Comparison of ENCODE assay signal across 8 mouse cellular contexts in the genomic region with DNA sequence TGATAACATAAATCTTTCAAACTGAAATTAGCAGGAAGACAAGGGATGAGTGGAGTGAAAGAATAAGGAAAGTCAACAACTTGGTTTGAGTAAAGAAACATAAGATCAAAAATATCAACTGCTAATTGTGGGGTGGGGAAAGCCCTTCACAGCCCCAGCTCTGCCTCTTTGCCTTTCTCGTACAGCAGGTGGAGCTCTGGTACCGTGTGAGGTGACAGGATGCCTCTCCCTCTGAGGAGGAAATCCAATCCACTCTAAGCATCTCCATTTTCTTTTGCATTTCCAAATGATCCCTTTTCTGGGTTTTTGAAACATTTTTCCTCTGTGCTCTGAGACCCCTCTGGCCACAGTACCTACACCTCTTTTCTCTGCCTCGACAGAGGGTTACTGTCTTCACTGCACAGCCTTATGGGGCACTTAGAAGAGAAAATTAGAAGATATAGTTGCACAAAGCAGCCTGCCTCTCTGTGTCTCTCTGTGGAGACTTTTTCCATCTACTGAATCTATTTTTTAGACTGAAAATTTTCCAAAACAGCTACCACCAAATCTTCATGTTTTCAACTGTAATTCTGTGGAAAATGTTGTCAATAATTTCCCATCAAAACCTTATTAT. TPM values are rescaled to one million over a fixed set of nuclear protein-coding genes. Genes with fewer than 3 reads are reported as not detected.
A peak's percentile ranks its signal among the peaks of the same experiment; 100 is the strongest.
DNase-seq lines count a peak whose midpoint lies in the region; ATAC-seq and TF ChIP-seq lines count a peak whose summit lies in the region.

No protein-coding gene starts in this region.

- H3K27ac ChIP-seq in lung, postnatal 0 days (ENCODE audit: low read length), result no peak overlapping the region

- TF ChIP-seq CTCF in lung, postnatal 0 days (IDR thresholded peaks at IDR 0.05), result peak; percentile 91

- H3K4me1 ChIP-seq in lung, postnatal 0 days (ENCODE audit: insufficient read depth, low read depth, low read length), result no peaks in the 10 kb centered on the region

- no peaks in the 10 kb centered on the region for H3K9me3 ChIP-seq in lung, postnatal 0 days (ENCODE audit: low read length)

- DNase-seq in CD4-positive, CD25-positive, alpha-beta regulatory T cell, adult 2 months (ENCODE audit: low read depth, low spot score), result peak; percentile 69
- DNase-seq in Muller cell, postnatal 12 days (ENCODE audit: inconsistent ontology term), result peak; percentile 55
- DNase-seq in kidney, postnatal 4 days, result peak; percentile 79 to 80
- DNase-seq in lung, postnatal 0 days (ENCODE audit: low spot score), result peak; percentile 65
- DNase-seq in right cerebral cortex, postnatal 10 days (ENCODE audit: low spot score in 2 of 2), result peak; percentile 68 to 83

- TF ChIP-seq EP300 in lung, postnatal 0 days (IDR thresholded peaks at IDR 0.05), result no peak

- H3K4me3 ChIP-seq in lung, postnatal 0 days (ENCODE audit: low read depth, low read length), result no peak overlapping the region

- H3K4me2 ChIP-seq in lung, postnatal 0 days (replicated peaks; ENCODE audit: low read depth, low read length), result no peak overlapping the region

- H3K9ac ChIP-seq in lung, postnatal 0 days (replicated peaks; ENCODE audit: low read depth), result no peak overlapping the region

- H3K36me3 ChIP-seq in lung, postnatal 0 days (ENCODE audit: insufficient read depth, low read length), result no peaks in the 10 kb centered on the region

- 1% methylated on average over 3 of the region's 3 CpGs for WGBS in lung, postnatal 0 days

- H3K27me3 ChIP-seq in lung, postnatal 0 days (replicated peaks; ENCODE audit: insufficient read depth, low read length), result no peaks in the 10 kb centered on the region

- ATAC-seq in common myeloid progenitor, adult 5-6 weeks (replicated peaks; ENCODE audit: low read depth, poor library complexity, severe bottlenecking), result peak; percentile 83
- ATAC-seq in granulocyte monocyte progenitor cell, adult 5-6 weeks (replicated peaks; ENCODE audit: poor library complexity, severe bottlenecking), result peak; percentile 58
- peak; percentile 65 for ATAC-seq in lung, postnatal 0 days
- ATAC-seq in monocyte, adult 5-6 weeks (replicated peaks; ENCODE audit: insufficient number of reproducible peaks, low FRiP score, low TSS enrichment, poor library complexity, severe bottlenecking), result no peak

RNA-seq across cellular contexts. Expression of a gene that starts 57.4 kb away (rescaled TPM):
- total RNA-seq in common myeloid progenitor, adult 5-6 weeks (2017), result 0.05 and 0.82 TPM in 2 replicates
- total RNA-seq in granulocyte monocyte progenitor cell, adult 5-6 weeks (2014; fragmentation: Nextera tagmentation), result not detected in 2 replicates
- total RNA-seq in granulocyte monocyte progenitor cell, adult 5-6 weeks (2017), result 0.09 TPM in 1 of 2 replicates, not detected in the other
- polyA plus RNA-seq in lung, postnatal 0 days (2015; fragmentation: Nextera tagmentation; extraction: Ambion mirVana), result 2.9 and 3.4 TPM in 2 replicates
- not detected in 3 replicates for total RNA-seq in monocyte, adult 5-6 weeks (2017)
